Mouse (Mus musculus) gastrocnemius, adult 18-20 months (tissue): ENCODE measurements around the gene 2310030G06Rik. TPM values are rescaled to one million over a fixed set of nuclear protein-coding genes. Genes with fewer than 3 reads are reported as not detected.

ENCODE experiments used
- DNase-seq: peaks from one replicate; pipeline ENCODE4 v3.0.0; 2021; ENCODE audit warnings: low spot score
- long read RNA-seq, 2 experiments: library from polyadenylated mRNA; stranded (forward); transcript quantifications; one replicate each; pipeline ENCODE4 v2.0.0; 2021
- total RNA-seq, 2 experiments: library from RNA; stranded (reverse); gene quantifications; 2 replicates each; pipeline ENCODE4 v1.2.3; 2021

Gene 2310030G06Rik
- total RNA-seq: 1 to 10 TPM; 4.5 to 5.6 TPM
- long read RNA-seq, experiment 1, partial matches to known transcripts: 0 of 4 reads
- long read RNA-seq, experiment 1, other reads (novel, unspliced or antisense): 1 of 4 reads
- long read RNA-seq, experiment 2, transcript 2310030G06Rik-201 (4 exons, 1,257 nt): major isoform, 9 of 10 reads
- long read RNA-seq, experiment 2, partial matches to known transcripts: 1 of 10 reads
- long read RNA-seq, experiment 2, other reads (novel, unspliced or antisense): 0 of 10 reads

DNA sequence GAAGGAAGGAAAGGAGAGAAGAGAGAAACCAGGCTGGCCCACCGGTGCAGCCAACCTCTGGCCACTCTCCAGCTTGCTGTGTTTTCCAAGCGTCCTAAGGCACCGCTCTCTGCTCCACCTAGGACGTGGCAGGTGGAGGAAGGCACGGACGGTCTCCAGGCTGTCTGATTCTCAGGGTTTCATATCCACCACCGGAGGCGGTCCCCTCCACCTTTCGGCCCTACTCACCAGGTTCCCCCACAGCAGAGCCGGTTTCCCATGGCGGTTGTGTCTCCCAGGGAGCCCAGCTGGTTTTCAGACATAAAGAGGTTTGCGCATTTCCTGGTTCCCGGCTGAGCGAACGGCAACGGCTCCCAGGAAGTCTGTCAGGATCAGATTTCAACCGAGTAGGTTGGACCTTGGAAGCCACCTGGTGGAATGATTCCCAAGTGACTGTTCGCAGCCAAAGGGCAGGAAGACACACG, at the start of gene 2310030G06Rik:
Gene 2310030G06Rik, minus strand, starts transcription at position 323 of the 464 bp plus-strand sequence.
- DNase-seq: no peak

- DNase-seq: no peak
These were observed 48.9 kb upstream of the 2310030G06Rik start for GRCm38 (mm10) chr9:50795266-50795665.

- no peak for DNase-seq
These were observed 35.8 kb upstream of the 2310030G06Rik start for GRCm38 (mm10) chr9:50782155-50782554.

DNA sequence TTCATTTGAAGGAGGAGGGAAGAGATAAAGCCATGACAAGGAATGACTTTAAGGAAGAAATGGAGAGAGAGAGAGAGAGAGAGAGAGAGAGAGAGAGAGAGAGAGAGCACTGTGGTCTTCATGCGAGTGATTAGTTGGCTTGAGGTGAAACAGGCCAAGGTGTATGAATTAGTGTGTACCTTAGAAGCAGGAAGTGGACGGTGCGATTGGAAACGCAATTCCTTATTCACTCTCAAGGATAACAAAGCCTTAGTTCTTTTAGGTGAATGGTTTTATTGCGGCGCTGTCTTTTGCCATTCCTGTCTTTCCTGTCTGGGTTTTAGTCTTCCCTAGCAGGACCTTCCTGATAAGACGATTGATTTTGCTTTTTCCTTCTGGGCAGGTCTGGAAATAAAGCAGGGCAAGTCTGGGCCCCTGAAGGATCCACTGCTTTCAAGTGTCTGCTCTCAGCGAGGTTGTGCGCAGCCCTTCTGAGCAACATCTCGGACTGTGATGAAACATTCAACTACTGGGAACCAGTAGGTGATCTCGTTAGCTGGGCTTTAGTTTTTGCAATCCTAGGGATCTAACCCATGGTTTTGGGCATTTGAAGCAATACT, 29.9 kb upstream of the 2310030G06Rik start:
- no peak for DNase-seq

- no peak for DNase-seq
These were observed 29.4 kb upstream of the 2310030G06Rik start for GRCm38 (mm10) chr9:50775662-50776126.

DNA sequence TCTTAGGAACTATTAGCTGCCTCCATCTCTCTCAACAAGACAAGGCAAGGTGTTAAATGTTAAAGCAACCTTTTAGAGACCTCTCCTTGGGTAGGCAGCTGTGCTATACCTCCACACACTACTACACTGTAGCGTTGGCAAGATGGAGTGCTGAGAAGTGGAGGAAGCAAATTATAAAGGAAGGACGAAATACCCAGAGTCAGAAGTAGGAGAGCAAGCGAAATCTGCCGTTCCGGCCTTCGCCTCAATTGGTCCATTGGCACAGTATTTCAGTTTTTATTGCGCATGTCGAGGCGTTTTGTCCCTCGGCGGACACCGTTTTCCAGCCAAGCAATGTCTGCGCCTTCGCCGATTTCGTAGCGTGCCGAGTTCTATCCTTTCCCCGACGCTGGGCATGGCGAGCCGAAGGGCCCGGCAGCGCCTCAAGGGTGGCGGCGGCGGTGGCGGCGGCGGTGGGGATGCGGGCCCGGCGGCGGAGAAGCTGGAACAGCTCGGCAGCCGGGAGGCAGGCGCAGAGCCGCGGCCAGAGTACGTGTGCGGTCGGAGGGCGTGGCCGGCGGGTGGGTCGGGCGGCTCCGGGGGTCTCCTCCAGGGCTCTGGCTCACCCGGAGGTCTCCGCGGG, 28.8 kb upstream of the 2310030G06Rik start, which contains the start of the genes Alg9 and 1110032A03Rik:
Gene Alg9, plus strand, starts transcription at position 29 of the 622 bp plus-strand sequence.
Gene 1110032A03Rik, minus strand, starts transcription at position 530 of the 622 bp plus-strand sequence.
- peak; percentile 89 for DNase-seq

GRCm38 (mm10) chr9:50774026-50774462, 27.7 kb upstream of the 2310030G06Rik start:
- DNase-seq: no peak

- no peak for DNase-seq
These were observed 23.7 kb upstream of the 2310030G06Rik start for GRCm38 (mm10) chr9:50770011-50770410.

- DNase-seq: peak; percentile 99
These were observed 22.0 kb upstream of the 2310030G06Rik start, which contains the start of gene Fdxacb1 for GRCm38 (mm10) chr9:50768107-50769002. Fdxacb1 (plus strand) TSS chr9:50768236.

GRCm38 (mm10) chr9:50767531-50768106, 21.3 kb upstream of the 2310030G06Rik start:
- DNase-seq: no peak

GRCm38 (mm10) chr9:50763331-50763730, 17.0 kb upstream of the 2310030G06Rik start:
- peak; percentile 28 for DNase-seq

GRCm38 (mm10) chr9:50761520-50762243, 15.3 kb upstream of the 2310030G06Rik start:
- DNase-seq: no peak

DNA sequence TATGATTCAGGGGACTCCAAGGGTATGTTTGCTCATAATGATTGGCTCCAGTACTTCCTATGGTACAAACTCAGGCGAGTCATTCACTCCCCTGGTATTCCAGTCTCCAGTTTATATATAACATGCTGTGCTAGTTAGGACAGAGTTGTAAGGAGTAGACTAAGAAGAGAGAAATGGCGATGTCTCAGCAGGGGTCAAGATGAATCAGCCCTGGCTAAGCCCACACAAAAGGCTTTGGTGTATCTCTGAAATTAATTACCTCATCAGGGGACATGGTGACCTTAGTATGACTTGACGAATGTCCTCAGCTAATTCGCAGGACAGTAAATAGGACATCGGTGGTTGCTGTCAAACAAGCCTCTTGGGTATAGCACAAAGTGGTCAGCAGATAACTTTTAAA, 10.4 kb upstream of the 2310030G06Rik start:
- no peak for DNase-seq

DNA sequence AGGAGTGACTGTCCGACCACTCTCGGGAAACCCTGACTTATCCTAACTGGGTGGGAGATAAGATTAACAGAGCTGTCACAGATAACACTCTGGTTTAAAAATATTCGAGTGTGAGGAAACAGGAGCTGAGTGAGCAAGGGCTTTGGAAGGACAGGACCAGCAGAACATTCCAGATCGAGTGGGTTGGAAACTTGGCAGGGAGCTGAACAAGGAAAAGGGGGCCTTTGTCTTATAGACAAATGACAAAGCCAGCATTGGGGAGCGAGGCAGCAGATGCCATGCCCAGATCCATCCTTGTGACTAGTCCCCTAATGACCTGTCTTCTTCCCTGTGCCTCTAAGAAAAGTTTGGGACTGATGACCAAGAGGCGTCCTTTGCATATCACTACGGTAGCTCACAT, 7.6 kb upstream of the 2310030G06Rik start:
- DNase-seq: no peak

DNA sequence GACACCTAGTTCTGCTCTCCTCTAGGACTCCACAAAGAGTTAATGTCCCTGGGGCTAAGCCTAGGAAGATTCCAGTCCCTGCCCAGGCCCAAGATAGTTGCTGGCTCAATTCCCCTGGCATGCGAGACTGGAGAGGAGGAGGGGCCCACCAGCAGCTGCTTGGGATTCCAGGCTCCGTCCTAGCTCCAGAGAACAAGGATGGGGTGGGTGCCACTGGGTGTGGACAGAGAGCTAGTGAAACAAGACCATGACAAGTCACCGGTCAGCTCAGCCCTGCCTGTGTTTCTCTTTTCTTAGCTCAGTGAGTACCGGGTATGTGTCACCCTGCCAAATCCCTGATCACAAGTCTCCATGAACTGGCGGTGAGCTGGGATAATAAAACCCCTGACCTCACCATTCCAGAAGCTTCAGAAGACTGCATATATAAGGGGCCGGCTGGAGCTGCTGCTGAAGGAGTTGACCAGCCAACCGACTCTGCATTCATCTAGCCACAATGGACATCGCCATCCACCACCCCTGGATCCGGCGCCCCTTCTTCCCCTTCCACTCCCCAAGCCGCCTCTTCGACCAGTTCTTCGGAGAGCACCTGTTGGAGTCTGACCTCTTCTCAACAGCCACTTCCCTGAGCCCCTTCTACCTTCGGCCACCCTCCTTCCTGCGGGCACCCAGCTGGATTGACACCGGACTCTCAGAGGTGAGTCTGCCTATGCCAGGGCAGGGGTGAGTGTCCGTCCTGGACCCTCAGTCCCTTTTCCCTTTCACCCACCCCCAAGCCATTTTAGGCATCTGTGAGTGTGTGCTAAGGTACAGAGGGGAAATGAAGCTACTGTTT, 6.7 kb upstream of the 2310030G06Rik start:
- peak; percentile 97 for DNase-seq

GRCm38 (mm10) chr9:50752054-50752602, 5.8 kb upstream of the 2310030G06Rik start, which contains the start of gene Hspb2:
Hspb2 (minus strand) TSS chr9:50752354.
- DNase-seq: peak; percentile 63

DNA sequence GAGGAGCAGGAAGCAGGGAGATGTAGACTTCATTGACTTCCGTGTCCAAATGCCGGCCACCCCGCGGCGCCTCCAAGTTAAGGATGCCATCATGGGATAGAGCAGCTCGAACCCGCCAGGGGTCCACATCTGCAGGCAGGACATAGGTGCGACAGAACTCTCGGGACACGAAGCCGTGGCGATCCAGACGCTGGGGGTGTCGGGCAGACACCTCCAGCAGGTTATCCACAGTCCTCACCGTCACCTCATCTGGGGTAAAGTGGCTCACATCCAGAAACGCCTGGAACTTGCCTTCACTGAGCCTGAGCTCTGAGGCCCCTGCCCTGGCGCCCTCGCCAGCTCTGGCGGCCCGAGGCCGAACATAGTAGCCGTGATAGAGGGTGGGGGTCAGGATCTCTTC, 5.0 kb upstream of the 2310030G06Rik start, which contains the start of gene Cryab:
Gene Cryab, plus strand, starts transcription at position 3 of the 400 bp plus-strand sequence.
- peak; percentile 24 for DNase-seq

DNA sequence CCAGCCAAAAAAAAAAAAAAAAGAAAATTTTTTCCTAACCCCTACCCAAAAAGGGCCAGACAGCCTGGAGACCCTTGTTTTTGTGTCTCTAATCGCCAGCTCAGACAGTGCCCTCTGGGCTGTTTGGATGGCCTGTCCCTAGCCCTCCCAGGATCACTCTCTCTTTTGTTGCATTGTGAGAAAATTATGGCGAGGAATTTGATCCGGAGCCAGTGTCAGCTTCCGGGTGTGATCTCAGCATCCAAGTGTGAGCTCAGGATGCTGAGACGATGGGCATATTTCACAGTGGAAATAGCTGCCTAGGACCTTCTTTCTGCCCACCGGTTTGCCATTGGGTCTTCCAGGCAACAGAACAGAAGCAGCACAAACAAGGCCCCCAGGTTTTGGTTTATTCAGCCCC, 4.4 kb upstream of the 2310030G06Rik start:
- no peak for DNase-seq

DNA sequence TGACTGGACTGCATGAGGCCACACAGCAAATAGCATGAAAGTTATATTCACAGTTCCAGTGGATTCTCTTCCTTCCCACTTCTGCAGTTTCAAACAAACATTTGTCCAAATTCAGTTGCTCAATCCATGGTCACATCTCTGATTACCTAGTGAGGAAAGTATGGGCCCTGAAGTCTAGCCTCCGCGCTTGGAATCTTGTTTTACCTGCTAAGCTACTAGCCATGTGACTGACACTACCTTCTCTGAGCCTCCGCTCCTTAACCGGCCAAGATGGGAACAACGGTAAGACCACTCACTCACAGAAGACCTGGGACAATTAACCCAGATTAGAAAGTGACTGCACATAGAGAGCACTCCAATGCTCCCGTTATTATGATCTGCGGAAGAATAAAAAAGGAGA, 530 bp downstream of the 2310030G06Rik start:
- DNase-seq: no peak
